Mouse (Mus musculus) small intestine, adult 2 months (tissue): ENCODE measurements around the gene Decr2.

Experiments used
- CTCF ChIP-seq: fragments of 200-500 bp; IDR thresholded peaks from 2 replicates; pipeline ENCODE4 v1.5.1; 2012; ENCODE audit warnings: low read depth, mild to moderate bottlenecking, control low read depth, inconsistent platforms, low read length, moderate library complexity, mixed read lengths; ENCODE audit not compliant: insufficient replicate concordance, insufficient read length; ENCODE audit errors: extremely low read depth
- POLR2A ChIP-seq: fragments of 200-500 bp; IDR thresholded peaks from 2 replicates; pipeline ENCODE4 v1.6.1; 2012; ENCODE audit warnings: low read depth, mild to moderate bottlenecking, control low read depth, inconsistent platforms, low read length, moderate library complexity

GRCm38 (mm10) chr17:26138901-26139381 is 48.8 kb upstream of the Decr2 start:
- no peak for TF ChIP-seq POLR2A
- no peak for TF ChIP-seq CTCF
